Mouse (Mus musculus) thymus, postnatal 10 days (tissue): Measurements from ENCODE around the gene Il11.

ENCODE experiments used
- DNase-seq, 2 experiments: peaks; one replicate each; pipeline ENCODE4 v3.0.0; 2021; ENCODE audit warnings: low spot score in 2 of 2

Il11 gene

GRCm38 (mm10) chr7:4743354-4743753 lies 39.3 kb downstream of the Il11 start:
- DNase-seq: no peak

- DNase-seq: no peak
These were observed 40.2 kb downstream of the Il11 start for GRCm38 (mm10) chr7:4742482-4742819.

- DNase-seq: no peak
These were observed 40.8 kb downstream of the Il11 start for GRCm38 (mm10) chr7:4741672-4742481.

GRCm38 (mm10) chr7:4741151-4741550 lies 41.5 kb downstream of the Il11 start:
- peak in 1 of 2 experiments; percentile 17 for DNase-seq

GRCm38 (mm10) chr7:4740309-4740727 lies 42.3 kb downstream of the Il11 start:
- no peak for DNase-seq

GRCm38 (mm10) chr7:4739544-4740275 lies 42.9 kb downstream of the Il11 start, which contains the start of gene Kmt5c:
TSS of gene Kmt5c (plus strand) at chr7:4740115.
- peak; percentile 93 to 97 for DNase-seq

GRCm38 (mm10) chr7:4739041-4739543 lies 43.6 kb downstream of the Il11 start:
- DNase-seq: no peak

GRCm38 (mm10) chr7:4732968-4733392 lies 49.7 kb downstream of the Il11 start:
- DNase-seq: no peak

GRCm38 (mm10) chr7:4731090-4731489 lies 51.6 kb downstream of the Il11 start:
- no peak for DNase-seq

GRCm38 (mm10) chr7:4725169-4725568 lies 57.5 kb downstream of the Il11 start, which contains the start of gene Tmem150b:
TSS of gene Tmem150b (minus strand) at chr7:4725249.
- DNase-seq: no peak

- DNase-seq: no peak
These were observed 58.3 kb downstream of the Il11 start for GRCm38 (mm10) chr7:4724359-4724758.

GRCm38 (mm10) chr7:4723508-4723907 lies 59.2 kb downstream of the Il11 start:
- peak in 1 of 2 experiments; percentile 31 for DNase-seq
